Mouse (Mus musculus): ENCODE measurements at regions not wholly inside any gene's neighbourhood (a gene's known extent, or its start where the extent isn't known, plus 50 kb on each side); places are given as distances from the start of the nearest gene placed in this dataset.

DNA sequence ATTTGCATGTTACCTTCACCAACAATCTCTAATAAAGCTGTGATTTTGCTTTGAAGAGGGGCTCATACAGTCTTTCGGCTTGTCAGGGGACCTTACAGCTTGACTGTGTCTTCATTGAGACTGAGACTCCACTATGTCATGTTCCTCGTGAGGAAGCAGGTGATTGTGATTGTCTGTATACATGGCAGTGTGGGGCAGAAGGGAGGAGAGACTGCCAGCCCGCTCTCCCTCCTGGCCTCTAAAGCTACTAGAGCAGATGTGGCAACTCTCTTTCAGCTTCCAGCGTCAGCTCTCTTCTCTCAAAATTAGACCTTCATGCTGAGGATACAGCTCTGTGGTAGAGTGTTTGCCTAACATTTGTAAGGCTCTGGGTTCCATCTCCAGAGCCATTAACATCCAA is 73.5 kb upstream of the Tmem178 start:
- H3K4me2 ChIP-seq (ENCODE audit: low read depth), result no peak overlapping the region
- H3K4me3 ChIP-seq, result no peak overlapping the region
- no peak overlapping the region for H3ac ChIP-seq (ENCODE audit: control insufficient read depth, insufficient read length)
- H3K36me3 ChIP-seq (ENCODE audit: control insufficient read depth, insufficient read depth), result no peaks in the 10 kb centered on the region
- peaks cover 40% of the 10 kb centered on the region for H3K27me3 ChIP-seq (ENCODE audit: control insufficient read depth, insufficient read depth, insufficient read length)
- TF ChIP-seq CEBPB (IDR thresholded peaks at IDR 0.05; ENCODE audit: insufficient read depth, poor library complexity, severe bottlenecking) (no peak), MYOD1 (IDR thresholded peaks at IDR 0.05; ENCODE audit: control insufficient read depth in 1 of 3, insufficient read length in 2 of 3, low read depth in 2 of 3) (no peak), POLR2A (IDR thresholded peaks at IDR 0.05; ENCODE audit: insufficient read length, low read depth) (no peak), TCF3 (IDR thresholded peaks at IDR 0.05; ENCODE audit: insufficient read length, low read depth) (no peak), TCF12 (IDR thresholded peaks at IDR 0.05; ENCODE audit: insufficient read depth, poor library complexity, severe bottlenecking) (no peak), MYOG (IDR thresholded peaks at IDR 0.05; ENCODE audit: control insufficient read depth in 1 of 3, insufficient read depth in 1 of 3, insufficient read length in 2 of 3, low read depth in 2 of 3) (no peak), E2F4 (IDR thresholded peaks at IDR 0.05; ENCODE audit: insufficient read depth) (no peak), SRF (IDR thresholded peaks at IDR 0.05; ENCODE audit: control insufficient read depth, insufficient read length, low read depth) (no peak), POLR2AphosphoS2 (IDR thresholded peaks at IDR 0.05; ENCODE audit: insufficient read length, low read depth) (no peak)
- H3K79me2 ChIP-seq (ENCODE audit: control insufficient read depth, insufficient read depth), result no peaks in the 10 kb centered on the region

- no peak for TF ChIP-seq MYOD1 (IDR thresholded peaks at IDR 0.05; ENCODE audit: control insufficient read depth in 1 of 3, insufficient read length in 2 of 3, low read depth in 2 of 3)
- TF ChIP-seq POLR2A (IDR thresholded peaks at IDR 0.05; ENCODE audit: insufficient read length, low read depth), result no peak
- no peak for TF ChIP-seq TCF3 (IDR thresholded peaks at IDR 0.05; ENCODE audit: insufficient read length, low read depth)
- TF ChIP-seq USF1 (IDR thresholded peaks at IDR 0.05; ENCODE audit: low read depth), result no peak
- TF ChIP-seq CEBPB (IDR thresholded peaks at IDR 0.05; ENCODE audit: insufficient read depth, poor library complexity, severe bottlenecking), result no peak
- no peak for TF ChIP-seq TCF12 (IDR thresholded peaks at IDR 0.05; ENCODE audit: insufficient read depth, poor library complexity, severe bottlenecking)
- no peak for TF ChIP-seq REST (IDR thresholded peaks at IDR 0.05; ENCODE audit: insufficient read depth, insufficient read length)
- no peak for TF ChIP-seq MAX (IDR thresholded peaks at IDR 0.05; ENCODE audit: low read depth)
- H3K4me3 ChIP-seq, result no peak overlapping the region
- no peaks in the 10 kb centered on the region for H3K79me2 ChIP-seq (ENCODE audit: control insufficient read depth, insufficient read depth)
- H3K36me3 ChIP-seq (ENCODE audit: control insufficient read depth, insufficient read depth), result no peaks in the 10 kb centered on the region
- peaks cover 13% of the 10 kb centered on the region for H3K27me3 ChIP-seq (ENCODE audit: control insufficient read depth, insufficient read depth, insufficient read length)
- no peak overlapping the region for H3ac ChIP-seq (ENCODE audit: control insufficient read depth, insufficient read length)
- H3K4me2 ChIP-seq (ENCODE audit: low read depth), result no peak overlapping the region
These were observed 82.1 kb upstream of the Tmem178 start for GRCm38 (mm10) chr17:80862338-80862737.

GRCm38 (mm10) chr17:80846996-80847810 is 97.2 kb upstream of the Tmem178 start:
- no peak for TF ChIP-seq MYOD1 (IDR thresholded peaks at IDR 0.05; ENCODE audit: control insufficient read depth in 1 of 3, insufficient read length in 2 of 3, low read depth in 2 of 3)
- no peak for TF ChIP-seq SRF (IDR thresholded peaks at IDR 0.05; ENCODE audit: control insufficient read depth, insufficient read length, low read depth)
- Histone ChIP-seq H3K79me2 (ENCODE audit: control insufficient read depth, insufficient read depth) (no peaks in the 10 kb centered on the region), H3K27me3 (ENCODE audit: control insufficient read depth, insufficient read depth, insufficient read length) (peaks cover 40% of the 10 kb centered on the region), H3K4me3 (no peak overlapping the region), H3K4me2 (ENCODE audit: low read depth) (no peak overlapping the region), H3ac (ENCODE audit: control insufficient read depth, insufficient read length) (no peak overlapping the region), H3K36me3 (ENCODE audit: control insufficient read depth, insufficient read depth) (no peaks in the 10 kb centered on the region)

- no peak overlapping the region for H3K4me2 ChIP-seq (ENCODE audit: low read depth)
- no peak overlapping the region for H3ac ChIP-seq (ENCODE audit: control insufficient read depth, insufficient read length)
- H3K36me3 ChIP-seq (ENCODE audit: control insufficient read depth, insufficient read depth), result no peaks in the 10 kb centered on the region
- no peaks in the 10 kb centered on the region for H3K79me2 ChIP-seq (ENCODE audit: control insufficient read depth, insufficient read depth)
- H3K27me3 ChIP-seq (ENCODE audit: control insufficient read depth, insufficient read depth, insufficient read length), result peaks cover 42% of the 10 kb centered on the region
- TF ChIP-seq REST (IDR thresholded peaks at IDR 0.05; ENCODE audit: insufficient read depth, insufficient read length), result no peak
- no peak for TF ChIP-seq CEBPB (IDR thresholded peaks at IDR 0.05; ENCODE audit: insufficient read depth, poor library complexity, severe bottlenecking)
- no peak for TF ChIP-seq MYOG (IDR thresholded peaks at IDR 0.05; ENCODE audit: control insufficient read depth in 1 of 3, insufficient read depth in 1 of 3, insufficient read length in 2 of 3, low read depth in 2 of 3)
- TF ChIP-seq USF1 (IDR thresholded peaks at IDR 0.05; ENCODE audit: low read depth), result no peak
- no peak for TF ChIP-seq SRF (IDR thresholded peaks at IDR 0.05; ENCODE audit: control insufficient read depth, insufficient read length, low read depth)
- TF ChIP-seq MAX (IDR thresholded peaks at IDR 0.05; ENCODE audit: low read depth), result no peak
- H3K4me3 ChIP-seq, result no peak overlapping the region
These were observed 99.1 kb upstream of the Tmem178 start for GRCm38 (mm10) chr17:80845349-80845748.

DNA sequence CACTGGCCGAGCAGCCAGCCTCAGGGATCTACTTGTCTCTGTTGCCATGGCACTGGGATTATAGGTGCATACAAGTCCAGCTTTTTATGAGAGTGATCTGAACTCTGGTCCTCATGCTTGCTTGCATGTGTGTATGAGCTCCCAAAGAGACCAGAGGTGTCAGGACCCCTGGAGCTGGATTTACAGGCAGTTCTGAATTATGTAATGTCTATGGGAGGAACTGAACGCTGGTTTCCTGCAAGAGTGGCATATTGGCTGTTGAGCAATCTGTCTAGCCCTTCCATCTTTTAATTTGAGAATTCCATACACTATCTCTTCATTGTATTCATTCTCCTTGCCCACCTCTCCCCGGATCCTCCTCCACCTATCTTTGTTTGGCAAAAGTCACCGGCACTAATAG is 102.5 kb upstream of the Tmem178 start:
- Histone ChIP-seq H3K36me3 (ENCODE audit: control insufficient read depth, insufficient read depth) (no peaks in the 10 kb centered on the region), H3K4me2 (ENCODE audit: low read depth) (no peak overlapping the region), H3K27me3 (ENCODE audit: control insufficient read depth, insufficient read depth, insufficient read length) (peaks cover 27% of the 10 kb centered on the region), H3K4me3 (no peak overlapping the region), H3ac (ENCODE audit: control insufficient read depth, insufficient read length) (no peak overlapping the region), H3K79me2 (ENCODE audit: control insufficient read depth, insufficient read depth) (no peaks in the 10 kb centered on the region)
- TF ChIP-seq SRF (IDR thresholded peaks at IDR 0.05; ENCODE audit: control insufficient read depth, insufficient read length, low read depth), result no peak
- TF ChIP-seq TCF12 (IDR thresholded peaks at IDR 0.05; ENCODE audit: insufficient read depth, poor library complexity, severe bottlenecking), result no peak
